Mouse (Mus musculus) left cerebral cortex, adult 11 months (tissue): ENCODE measurements around the gene D430041D05Rik.
A peak's percentile ranks its signal among the peaks of the same experiment; 100 is the strongest.
"Not testable (repeated sequence)": the region's sequence is repeated elsewhere in the genome, so short reads cannot be mapped to it uniquely, and the experiment has no call there.

Experiments used
- DNase-seq: peaks from one replicate; pipeline ENCODE4 v3.0.0; 2022; ENCODE audit warnings: low spot score

D430041D05Rik gene

DNA sequence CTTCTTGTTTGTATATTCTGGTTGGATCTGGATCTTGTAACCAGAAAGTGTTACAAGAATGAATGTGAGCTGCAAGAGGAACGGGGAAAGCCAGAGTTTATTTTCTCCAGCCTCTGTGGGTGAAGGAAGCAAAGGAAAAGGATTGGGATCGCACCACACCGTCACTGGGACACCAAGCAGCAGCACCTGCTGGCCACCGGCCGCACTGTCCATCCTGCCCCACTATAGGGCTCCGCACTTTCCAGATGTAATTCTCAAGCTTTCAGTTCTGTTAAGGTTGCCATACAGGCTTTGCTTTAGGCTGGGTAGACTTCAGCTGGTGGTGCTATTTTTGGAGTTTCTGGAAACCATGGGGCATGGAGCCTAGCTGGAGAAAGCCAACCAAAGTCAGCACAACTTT, 290.5 kb downstream of the D430041D05Rik start:
- no peak for DNase-seq

DNA sequence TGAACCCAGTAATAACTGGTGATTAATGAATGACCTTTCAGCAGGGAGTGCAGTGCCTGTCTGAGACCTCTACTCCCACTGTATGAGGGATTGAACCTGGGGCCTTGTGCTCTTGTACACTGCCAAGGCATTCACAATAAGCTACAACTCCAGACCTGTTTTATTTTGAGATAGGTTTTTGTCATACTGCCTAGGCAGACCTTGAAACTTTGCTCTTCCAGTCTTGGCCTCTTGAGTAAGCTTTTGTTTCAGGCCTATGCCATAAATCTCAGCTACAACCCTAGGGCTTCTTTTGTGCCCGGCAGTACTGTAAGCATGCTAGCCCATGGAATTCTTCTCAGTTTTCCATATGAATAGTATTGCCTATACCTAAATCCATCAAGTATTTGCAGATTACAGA, 291.7 kb downstream of the D430041D05Rik start:
- no peak for DNase-seq

DNA sequence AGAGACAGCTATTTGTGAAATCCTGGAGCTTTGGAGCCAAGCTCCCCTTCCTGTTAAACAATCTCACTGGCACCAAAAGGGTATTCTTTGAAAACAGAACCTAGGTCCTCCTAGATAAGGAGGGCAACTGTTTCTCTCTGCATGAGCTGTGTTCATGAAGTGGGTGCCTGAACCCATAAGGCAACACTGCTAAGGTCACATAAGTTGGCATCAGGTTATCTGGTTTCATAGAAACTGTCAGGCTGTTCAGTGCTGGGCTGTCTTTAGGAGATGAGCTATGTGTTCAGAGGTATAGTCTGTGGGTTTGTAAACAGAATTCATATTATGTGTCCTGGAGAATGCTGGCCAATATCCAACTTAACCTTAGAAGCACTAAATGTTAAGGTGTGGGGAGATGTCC, 293.6 kb downstream of the D430041D05Rik start:
- not testable (repeated sequence) for DNase-seq

DNA sequence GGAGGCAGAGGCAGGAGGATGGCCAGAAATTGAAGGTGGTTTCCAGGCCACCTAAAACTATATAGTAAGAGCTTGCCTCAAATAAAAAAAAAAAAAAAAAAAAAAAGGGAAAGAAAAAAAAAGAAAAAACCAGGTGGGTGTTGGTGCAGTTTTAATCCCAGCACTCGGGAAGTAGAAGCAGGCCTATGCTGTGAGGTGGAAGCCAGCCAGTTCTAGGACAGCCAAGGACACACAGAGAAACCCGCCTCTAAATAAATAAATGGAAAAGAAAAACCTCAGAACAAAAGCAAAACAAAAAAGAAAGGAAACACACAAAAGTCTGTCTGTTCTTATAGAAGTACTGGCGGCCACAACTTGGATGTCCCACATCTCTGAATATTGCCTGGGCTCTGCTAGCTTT, 295.9 kb downstream of the D430041D05Rik start:
- DNase-seq, result no peak

DNA sequence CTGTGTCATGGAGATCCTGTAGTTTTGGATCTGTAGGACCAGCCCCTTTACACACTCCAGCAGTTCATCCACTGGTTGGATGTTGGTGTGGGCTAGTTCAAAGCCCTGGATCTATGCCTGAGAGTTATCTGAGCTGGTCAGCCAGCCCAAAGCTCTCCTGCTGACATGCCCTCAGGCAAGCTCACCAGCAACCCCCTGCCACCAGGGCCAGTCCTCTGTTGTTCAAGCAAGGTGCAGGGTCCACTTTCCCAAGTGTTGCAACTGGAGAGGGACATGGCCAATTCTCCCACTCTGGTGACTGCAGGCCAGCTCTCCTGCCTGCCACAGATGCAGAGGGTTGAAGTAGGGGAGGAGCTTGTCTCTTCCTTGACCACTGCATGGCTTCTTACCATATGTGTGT, 297.2 kb downstream of the D430041D05Rik start:
- not testable (repeated sequence) for DNase-seq

DNA sequence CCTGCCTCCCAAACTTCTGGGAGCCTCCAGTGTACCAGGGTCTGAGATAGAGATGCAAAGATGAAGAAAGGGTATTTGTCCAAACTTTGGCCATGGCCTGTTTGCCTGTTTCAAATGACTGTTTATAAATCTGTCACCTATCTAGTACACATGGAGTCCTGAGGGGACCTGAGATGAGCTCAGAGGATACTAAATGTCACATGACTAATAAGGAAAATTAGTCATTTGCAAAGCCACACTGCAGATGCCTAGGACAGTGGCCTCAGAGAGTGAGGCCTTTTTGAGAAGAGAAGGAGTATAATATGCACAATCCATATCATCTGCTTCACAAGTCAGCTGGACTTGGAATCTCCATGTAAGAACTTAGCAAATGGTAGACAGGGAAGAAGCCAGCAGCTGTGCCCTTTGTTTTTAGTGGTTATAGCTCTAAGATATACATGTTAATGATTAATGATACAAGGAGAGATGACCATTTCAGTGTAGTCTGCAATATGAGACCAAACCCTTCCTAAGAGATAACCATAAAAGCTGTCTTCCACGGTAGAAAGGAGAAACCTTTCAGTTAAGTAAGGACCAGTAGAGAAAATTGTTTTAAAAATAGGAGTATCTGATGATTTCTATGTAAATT, 299.5 kb downstream of the D430041D05Rik start:
- DNase-seq, result not testable (repeated sequence)

DNA sequence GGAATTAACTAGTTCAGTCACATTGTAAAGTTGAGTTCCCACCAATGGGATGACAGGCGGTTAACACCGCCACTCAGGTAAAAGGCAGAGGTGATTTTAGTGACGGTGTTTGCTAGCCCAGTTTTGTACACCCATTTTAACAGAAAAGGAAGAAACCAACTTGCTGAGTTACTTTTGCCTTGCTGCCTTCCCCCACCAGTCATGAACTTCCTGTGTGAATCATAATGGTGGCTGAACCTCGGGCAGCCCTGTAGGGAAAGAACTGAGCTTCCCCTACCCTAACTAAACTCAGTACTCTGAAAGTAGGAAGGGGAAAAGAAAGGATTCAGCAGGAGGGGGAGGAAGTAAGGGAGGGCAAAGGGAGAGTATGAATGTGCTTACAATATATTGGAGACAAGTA, 300.8 kb downstream of the D430041D05Rik start:
- no peak for DNase-seq

DNA sequence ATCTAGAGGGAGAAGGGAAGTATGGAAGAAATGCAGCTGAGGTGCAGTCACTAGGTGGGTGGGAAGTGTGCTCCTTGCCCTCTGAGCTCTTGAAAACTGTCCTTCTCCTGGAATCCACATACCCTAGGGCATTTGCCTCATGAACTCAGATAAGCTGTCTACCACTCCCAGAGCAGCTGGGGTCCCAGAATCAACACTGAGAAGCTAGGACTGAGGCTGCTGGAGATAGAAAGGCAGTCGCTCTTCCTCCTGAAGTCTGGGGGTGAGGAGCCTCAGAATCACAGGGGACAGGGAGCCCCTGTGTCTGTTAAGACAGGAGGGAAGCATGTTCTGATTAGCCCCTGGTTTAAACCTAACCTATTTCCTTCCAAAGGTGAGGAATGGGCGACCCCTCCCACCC, 301.3 kb downstream of the D430041D05Rik start:
- DNase-seq, result no peak

DNA sequence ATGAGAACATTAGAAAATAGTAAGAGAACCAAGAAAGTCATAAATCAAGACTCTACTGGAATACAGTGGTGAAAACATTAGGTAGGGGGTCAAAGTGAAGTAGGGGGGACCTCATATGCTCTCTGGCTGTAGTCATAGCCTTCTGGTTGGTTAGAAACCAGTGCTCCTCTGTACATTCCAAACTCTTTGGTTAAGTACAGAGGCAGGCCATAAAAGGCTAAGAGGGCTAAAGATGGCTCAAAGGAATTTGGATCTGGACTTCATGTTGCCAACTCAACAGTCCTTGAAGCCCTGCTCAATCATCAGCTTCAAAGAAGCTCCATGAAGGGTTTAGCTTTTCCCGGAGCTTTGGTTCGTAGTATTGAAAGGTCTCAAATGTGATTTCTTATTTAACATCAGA, 301.8 kb downstream of the D430041D05Rik start:
- DNase-seq, result not testable (repeated sequence)

DNA sequence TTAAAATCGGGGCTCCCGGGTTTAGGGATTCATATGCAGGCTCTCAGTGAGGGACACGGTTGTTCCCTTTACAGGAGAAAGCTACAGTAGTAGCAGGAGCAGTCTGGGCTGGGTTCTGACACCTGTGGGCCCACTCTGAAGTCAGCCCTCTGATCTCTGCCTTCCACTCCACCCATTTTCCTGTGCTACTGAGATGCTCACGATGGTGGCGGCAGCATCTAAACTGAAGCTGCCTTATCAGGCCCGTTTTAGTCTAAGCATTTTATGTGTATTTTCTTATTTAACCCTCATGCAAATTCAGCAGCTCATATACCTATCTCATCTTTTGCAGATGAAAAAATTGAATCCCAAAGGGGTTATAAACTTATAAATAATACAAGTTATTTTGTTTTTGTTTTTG, 306.0 kb downstream of the D430041D05Rik start:
- no peak for DNase-seq

DNA sequence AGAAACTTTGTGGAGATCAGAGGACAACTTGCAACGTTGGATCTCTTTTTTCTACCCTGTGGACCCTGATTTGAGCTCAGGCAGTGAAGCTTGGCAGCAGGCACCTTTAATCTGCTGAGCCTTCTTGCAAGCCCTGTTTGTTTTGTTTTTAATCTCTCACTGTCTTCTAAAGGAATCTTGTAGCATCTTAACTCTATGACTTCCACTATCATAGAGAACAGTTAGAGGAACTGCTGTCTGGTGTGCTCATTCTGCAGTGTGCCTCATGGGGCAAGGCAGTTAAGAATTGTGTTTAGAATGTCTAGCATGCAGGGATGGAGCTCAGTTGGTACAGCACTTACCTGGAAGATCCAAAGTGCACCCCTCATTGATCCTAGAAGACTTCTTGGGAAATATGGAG, 310.9 kb downstream of the D430041D05Rik start:
- no peak for DNase-seq

DNA sequence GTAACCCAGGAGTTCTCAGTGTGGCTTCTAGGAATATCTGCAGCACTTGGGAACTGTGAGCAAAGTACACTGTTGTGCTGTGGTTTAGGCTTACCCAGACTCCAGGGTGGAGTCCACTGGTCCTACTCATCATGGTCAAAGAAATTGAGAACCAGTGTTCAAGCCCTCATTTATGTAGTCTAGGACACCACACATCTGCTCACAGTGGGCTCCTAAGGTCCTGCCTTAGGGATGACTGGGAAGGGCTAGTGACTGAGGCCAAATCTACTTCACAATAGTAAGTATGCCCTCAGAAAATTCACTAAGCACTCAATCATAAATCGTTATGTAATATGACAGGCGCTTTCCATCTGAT, 311.6 kb downstream of the D430041D05Rik start:
- DNase-seq, result no peak

DNA sequence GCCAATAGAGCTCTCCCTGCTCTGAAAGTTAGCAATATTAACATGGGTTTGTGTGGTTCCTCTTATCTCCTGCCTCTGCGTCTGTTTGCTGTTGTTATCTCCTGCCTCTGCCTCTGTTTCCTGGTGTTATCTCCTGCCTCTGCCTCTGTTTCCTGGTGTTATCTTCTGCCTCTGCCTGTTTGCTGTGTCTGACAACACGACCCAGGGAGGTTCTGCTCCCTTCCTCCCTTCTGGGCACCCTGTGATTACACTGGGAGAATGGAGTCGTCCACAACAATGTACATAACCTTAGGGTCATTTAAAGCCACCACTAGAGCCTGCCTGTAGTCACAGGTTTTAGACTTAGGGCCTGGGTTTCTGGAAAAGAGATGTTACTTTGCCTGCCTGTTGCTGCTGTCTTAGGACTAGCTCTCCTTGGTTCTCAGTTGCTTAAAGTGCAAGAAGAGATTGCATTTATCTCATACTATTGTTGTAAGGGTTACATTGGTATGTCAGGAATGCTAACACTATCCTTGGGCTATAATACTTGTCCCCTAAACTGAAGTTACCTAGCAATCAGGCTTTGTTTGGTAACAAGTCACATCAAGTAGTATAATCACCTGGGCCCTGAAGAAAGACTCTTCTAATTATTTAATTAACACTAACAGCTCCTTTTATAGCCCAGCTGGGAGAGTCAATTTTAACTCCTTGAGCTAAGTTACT, 312.1 kb downstream of the D430041D05Rik start:
- DNase-seq, result no peak

DNA sequence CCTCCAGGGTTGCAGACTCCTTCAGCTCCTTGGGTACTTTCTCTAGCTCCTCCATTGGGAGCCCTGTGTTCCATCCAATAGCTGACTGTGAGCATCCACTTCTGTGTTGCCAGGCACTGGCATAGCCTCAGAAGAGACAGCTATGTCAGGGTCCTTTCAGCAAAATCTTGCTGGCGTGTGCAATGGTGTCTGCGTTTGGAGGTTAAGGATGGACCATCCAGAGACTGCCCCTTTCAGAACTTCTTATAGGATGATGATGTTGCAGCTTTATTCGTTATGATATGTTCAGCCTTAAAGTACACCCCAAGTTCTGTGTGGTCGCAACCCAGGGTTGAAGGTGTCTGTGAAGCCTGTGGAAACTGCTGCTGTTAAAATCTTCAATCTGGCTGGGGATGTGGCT, 313.4 kb downstream of the D430041D05Rik start:
- DNase-seq, result not testable (repeated sequence)

DNA sequence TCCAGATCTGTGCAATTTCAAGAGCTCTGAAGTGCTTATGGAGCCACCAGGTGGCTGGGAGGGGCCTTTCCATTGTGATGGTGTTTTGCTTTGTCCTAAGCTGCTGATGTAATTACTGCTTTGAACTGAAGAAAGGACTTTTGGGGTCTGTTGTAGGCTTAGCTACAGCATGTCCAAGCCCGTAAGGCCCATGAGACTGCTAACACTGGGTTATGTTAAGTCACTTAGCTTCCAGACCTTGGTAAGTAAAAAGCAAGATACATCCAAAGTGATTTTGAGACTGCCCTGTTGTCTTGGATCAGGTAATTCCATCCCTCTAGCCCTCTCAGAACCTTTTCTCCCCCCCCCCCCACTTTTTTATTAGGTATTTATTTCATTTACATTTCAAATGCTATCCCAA, 314.0 kb downstream of the D430041D05Rik start:
- DNase-seq, result not testable (repeated sequence)

DNA sequence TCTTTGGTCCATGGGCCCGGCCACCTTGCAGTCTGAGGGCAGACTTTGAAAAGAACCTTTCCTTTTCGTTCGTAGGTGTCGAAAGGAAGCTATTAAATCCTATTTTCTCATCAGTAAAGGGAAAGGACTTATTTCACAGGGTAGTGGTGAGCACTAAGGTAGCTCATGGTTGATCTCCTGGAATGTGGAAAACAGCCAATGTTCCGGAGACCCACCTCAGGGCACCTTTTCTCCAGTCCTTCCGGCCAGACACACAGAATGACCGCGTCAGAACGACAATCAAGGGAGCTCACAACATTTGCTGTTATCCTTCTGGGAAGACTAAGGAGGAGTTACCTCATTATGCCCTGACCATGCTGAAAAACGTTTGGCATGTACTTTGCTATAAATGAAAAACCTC, 314.6 kb downstream of the D430041D05Rik start:
- DNase-seq, result no peak

DNA sequence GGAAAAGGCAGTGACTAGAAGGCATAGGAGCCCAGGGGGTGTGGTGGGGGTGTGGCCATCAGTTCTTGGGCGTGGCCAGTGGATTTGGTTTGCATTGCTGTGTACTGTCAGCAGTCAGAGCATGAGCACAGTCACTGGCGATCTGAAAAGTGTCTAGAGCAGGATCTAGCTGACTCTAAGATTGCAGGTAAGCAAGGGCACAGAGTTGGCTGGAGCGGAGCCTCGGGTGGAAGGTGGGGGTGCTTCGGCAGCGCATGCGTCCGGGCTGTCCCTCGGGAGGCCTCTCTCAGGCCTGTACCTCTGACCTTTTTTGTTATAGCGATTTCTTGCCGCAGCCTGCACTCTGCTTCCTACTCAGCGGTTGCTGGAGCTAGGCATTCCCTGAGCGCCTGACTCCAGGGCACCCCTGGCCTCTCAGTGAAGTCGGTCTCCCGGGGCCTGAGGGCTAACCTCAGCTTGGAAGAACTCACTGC, 315.0 kb downstream of the D430041D05Rik start, which contains the start of gene Cd59a:
Gene Cd59a (plus strand): TSS at position 61 of the 473 bp plus-strand sequence.
- DNase-seq, result peak; percentile 29

DNA sequence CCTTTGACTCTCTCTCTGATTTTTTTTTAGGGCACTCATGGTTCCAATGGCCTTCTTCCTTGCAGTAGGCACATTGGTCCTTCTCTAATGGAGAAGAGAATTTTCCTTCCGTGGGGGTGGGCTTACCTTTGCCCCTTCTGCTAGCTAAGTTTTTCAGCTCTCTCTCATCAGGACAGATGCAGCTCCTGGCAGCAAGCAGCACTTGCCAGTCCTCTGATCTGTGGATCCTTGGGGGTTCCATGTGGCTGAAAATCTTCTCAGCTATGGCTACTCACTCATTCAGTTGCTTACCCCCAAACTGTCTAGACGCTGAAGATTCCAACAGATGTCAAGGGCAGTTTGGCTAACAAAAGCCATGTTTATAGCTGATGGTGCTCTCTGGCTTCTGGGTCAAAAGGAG, 317.5 kb downstream of the D430041D05Rik start:
- no peak for DNase-seq
